Mouse (Mus musculus): ENCODE data around the gene Rhd.

- TF ChIP-seq GATA2 (IDR thresholded peaks at IDR 0.05; ENCODE audit: borderline replicate concordance, low read depth, low read length) = no peak
- no peak for TF ChIP-seq CTCF (IDR thresholded peaks at IDR 0.05; ENCODE audit: low read depth, low read length)
- TF ChIP-seq GATA1 (IDR thresholded peaks at IDR 0.05; ENCODE audit: borderline replicate concordance, low read length) = no peak
- TF ChIP-seq TAL1 (conservative IDR thresholded peaks at IDR 0.05; ENCODE audit: low read depth, low read length) = no peak
- TF ChIP-seq POLR2AphosphoS5 (IDR thresholded peaks at IDR 0.05; ENCODE audit: insufficient replicate concordance, low read depth, low read length) = no peak
These were observed 40.8 kb upstream of the Rhd start for GRCm38 (mm10) chr4:134823560-134823959.

Data from G1E (cell line).